Mouse (Mus musculus) ES-E14 (cell line): ENCODE data around the gene Unc5b. TPM values are rescaled to one million over a fixed set of nuclear protein-coding genes. Genes with fewer than 3 reads are reported as not detected.
"Not testable (repeated sequence)": the region's sequence is repeated elsewhere in the genome, so short reads cannot be mapped to it uniquely, and the experiment has no call there.

Source experiments
- DNase-seq: peaks from one replicate; pipeline ENCODE4 v3.0.0-alpha.2; 2013; ENCODE audit warnings: low read depth, low spot score
- H3K27ac ChIP-seq: 2 replicates; pipeline ENCODE4 v1.5.1; 2012; ENCODE audit warnings: low read depth, mild to moderate bottlenecking, low read length, moderate library complexity, mixed read lengths; ENCODE audit not compliant: poor library complexity, insufficient read depth, severe bottlenecking
- H3K36me3 ChIP-seq: 2 replicates; pipeline ENCODE4 v1.6.1; 2012; ENCODE audit warnings: mild to moderate bottlenecking, low read length, moderate library complexity, mixed read lengths; ENCODE audit not compliant: control insufficient read depth, poor library complexity, insufficient read depth, severe bottlenecking
- H3K4me1 ChIP-seq, 2 experiments: fragments of 150-350 bp in 1 of 2; sonication (generic) in 1 of 2; 2 replicates each; pipeline ENCODE4 v1.6.1; 2012; ENCODE audit warnings: low read length in 2 of 2, mild to moderate bottlenecking in 1 of 2, mixed read lengths in 1 of 2; ENCODE audit not compliant: control insufficient read depth in 2 of 2, insufficient read depth in 2 of 2, poor library complexity in 1 of 2
- H3K4me3 ChIP-seq, 2 experiments: fragments of 150-350 bp in 1 of 2; sonication (generic) in 1 of 2; 2 replicates each; pipeline ENCODE4 v1.5.1; 2012; ENCODE audit warnings: low read length in 2 of 2, low read depth in 1 of 2, mild to moderate bottlenecking in 1 of 2, mixed read lengths in 1 of 2; ENCODE audit not compliant: insufficient read depth in 1 of 2, poor library complexity in 1 of 2, severe bottlenecking in 1 of 2
- H3K9ac ChIP-seq: 2 replicates; pipeline ENCODE4 v1.6.1; 2012; ENCODE audit warnings: low read depth, mild to moderate bottlenecking, low read length, mixed read lengths; ENCODE audit not compliant: poor library complexity, insufficient read depth, severe bottlenecking
- H3K9me3 ChIP-seq: fragments of 150-350 bp; sonication (generic); 2 replicates; pipeline ENCODE4 v1.6.1; 2012; ENCODE audit warnings: low read depth, mild to moderate bottlenecking, low read length; ENCODE audit not compliant: control insufficient read depth, insufficient read depth
- CHD2 ChIP-seq: IDR thresholded peaks from 2 replicates; pipeline ENCODE4 v1.6.1; 2014; ENCODE audit warnings: mild to moderate bottlenecking, low read depth, low read length, inconsistent platforms
- HCFC1 ChIP-seq: IDR thresholded peaks from 2 replicates; pipeline ENCODE4 v1.6.1; 2012; ENCODE audit warnings: low read length, inconsistent platforms, borderline replicate concordance; ENCODE audit not compliant: insufficient read depth
- MAFK ChIP-seq: IDR thresholded peaks from 2 replicates; pipeline ENCODE4 v1.6.1; 2014; ENCODE audit warnings: mild to moderate bottlenecking, low read depth, low read length, inconsistent platforms; ENCODE audit not compliant: insufficient read depth
- ZC3H11A ChIP-seq: IDR thresholded peaks from 2 replicates; pipeline ENCODE4 v1.6.1; 2012; ENCODE audit warnings: low read depth, mild to moderate bottlenecking, inconsistent platforms, low read length, borderline replicate concordance
- ZNF384 ChIP-seq: IDR thresholded peaks from 2 replicates; pipeline ENCODE4 v1.6.1; 2012; ENCODE audit warnings: low read depth, low read length, inconsistent platforms
- in situ Hi-C, 2 experiments: fragments of 600-800 bp; cut with MboI; formaldehyde crosslinking; loops; one replicate each; pipeline ENCODE4 v1.15.1; 2025; ENCODE audit warnings: low sequenced_read_pairs in 2 of 2, inconsistent platforms in 1 of 2; ENCODE audit not compliant: unreplicated experiment in 2 of 2
- total RNA-seq: library from RNA; depleted of rRNA; stranded (reverse); fragments of 300-350 nt; gene quantifications from 2 replicates; pipeline ENCODE4 v1.2.3, GENCODE M21; 2012

Unc5b gene
- total RNA-seq, 1 experiment = 82.0 TPM

DNA sequence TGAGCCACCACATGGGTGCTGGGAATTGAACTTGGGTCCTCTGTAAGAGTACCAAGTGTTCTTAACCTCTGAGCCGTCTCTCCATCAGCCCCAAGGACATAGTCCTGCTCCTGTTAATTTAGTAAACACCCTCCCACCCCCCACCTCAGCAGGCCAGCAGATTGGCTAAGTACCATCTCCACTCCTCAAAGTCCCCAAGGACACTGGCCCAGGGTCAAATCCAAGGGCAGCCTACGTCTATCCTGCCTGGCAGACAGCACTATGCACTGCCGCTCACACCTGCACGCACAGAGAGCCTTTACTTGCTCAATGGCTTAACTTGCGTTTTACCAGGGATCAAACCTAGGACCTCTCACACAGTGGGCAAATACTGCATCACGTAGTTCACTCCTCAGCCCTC is 88.4 kb downstream of the Unc5b start:
- H3K36me3 ChIP-seq = no peaks in the 10 kb centered on the region; the same call in 1 of the 2 replicates
- TF ChIP-seq ZC3H11A (no peak), HCFC1 (no peak), CHD2 (no peak), MAFK (no peak), ZNF384 (no peak)
- peaks cover 5 to 12% of the 10 kb centered on the region in 2 experiments; a peak in 3 of 4 replicates for H3K4me1 ChIP-seq
- H3K9me3 ChIP-seq = no peaks in the 10 kb centered on the region
- no peak overlapping the region for H3K4me3 ChIP-seq
- H3K27ac ChIP-seq = no peak overlapping the region
- in situ Hi-C loops = no loop called here
- no peak overlapping the region for H3K9ac ChIP-seq
- no peak for DNase-seq

DNA sequence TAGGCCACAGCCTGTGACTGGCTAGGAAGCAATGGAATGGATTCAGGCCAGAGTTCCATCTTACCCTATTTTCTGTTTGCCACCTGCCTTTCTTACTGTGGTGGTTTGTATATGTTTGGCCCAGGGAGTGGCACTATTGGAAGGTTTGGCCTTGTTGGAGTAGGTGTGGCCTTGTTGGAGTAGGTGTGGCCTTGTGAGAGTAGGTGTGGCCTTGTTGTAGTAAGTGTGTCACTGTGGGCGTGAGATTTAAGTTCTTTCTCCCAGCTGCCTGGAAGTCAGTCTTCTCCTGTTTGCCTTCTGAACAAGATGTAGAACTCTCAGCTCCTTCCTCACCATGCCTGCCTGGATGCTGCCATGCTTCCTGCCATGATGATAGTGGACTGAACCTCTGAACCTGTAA is 89.1 kb downstream of the Unc5b start:
- H3K4me1 ChIP-seq = peaks cover 5 to 10% of the 10 kb centered on the region in 2 experiments; a peak in 3 of 4 replicates
- H3K36me3 ChIP-seq, H3K27ac ChIP-seq, H3K9ac ChIP-seq, in situ Hi-C loops, H3K9me3 ChIP-seq, H3K4me3 ChIP-seq, DNase-seq: not testable (repeated sequence)

DNA sequence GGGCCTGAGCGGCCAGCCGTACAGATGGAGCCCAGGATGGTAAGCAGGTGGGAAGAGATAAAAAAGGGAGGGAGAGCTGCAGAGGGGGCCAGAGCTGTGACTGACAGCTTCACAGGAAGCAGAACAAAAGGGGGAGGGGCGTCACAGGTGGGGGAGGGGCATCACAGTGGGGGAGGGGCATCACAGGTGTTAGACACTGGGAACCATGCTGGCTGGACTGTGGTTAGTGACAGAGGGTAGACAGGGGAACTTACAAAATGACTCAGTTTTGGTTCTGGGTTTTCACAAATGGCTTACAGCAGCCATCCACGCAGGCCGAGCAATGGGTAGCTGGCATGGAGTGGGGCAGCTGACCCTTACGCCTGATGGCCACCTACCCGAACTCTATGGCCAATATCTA is 89.9 kb downstream of the Unc5b start:
- Histone ChIP-seq H3K4me3 (no peak overlapping the region), H3K4me1 (peaks cover 5 to 10% of the 10 kb centered on the region in 2 experiments; a peak in 3 of 4 replicates), H3K9ac (no peak overlapping the region), H3K9me3 (no peaks in the 10 kb centered on the region), H3K27ac (no peak overlapping the region), H3K36me3 (no peaks in the 10 kb centered on the region; the same call in 1 of the 2 replicates)
- in situ Hi-C loops = no loop called here
- DNase-seq = no peak
- TF ChIP-seq CHD2 = no peak
- TF ChIP-seq MAFK = no peak
- TF ChIP-seq HCFC1 = no peak
- no peak for TF ChIP-seq ZNF384
- TF ChIP-seq ZC3H11A = no peak

DNA sequence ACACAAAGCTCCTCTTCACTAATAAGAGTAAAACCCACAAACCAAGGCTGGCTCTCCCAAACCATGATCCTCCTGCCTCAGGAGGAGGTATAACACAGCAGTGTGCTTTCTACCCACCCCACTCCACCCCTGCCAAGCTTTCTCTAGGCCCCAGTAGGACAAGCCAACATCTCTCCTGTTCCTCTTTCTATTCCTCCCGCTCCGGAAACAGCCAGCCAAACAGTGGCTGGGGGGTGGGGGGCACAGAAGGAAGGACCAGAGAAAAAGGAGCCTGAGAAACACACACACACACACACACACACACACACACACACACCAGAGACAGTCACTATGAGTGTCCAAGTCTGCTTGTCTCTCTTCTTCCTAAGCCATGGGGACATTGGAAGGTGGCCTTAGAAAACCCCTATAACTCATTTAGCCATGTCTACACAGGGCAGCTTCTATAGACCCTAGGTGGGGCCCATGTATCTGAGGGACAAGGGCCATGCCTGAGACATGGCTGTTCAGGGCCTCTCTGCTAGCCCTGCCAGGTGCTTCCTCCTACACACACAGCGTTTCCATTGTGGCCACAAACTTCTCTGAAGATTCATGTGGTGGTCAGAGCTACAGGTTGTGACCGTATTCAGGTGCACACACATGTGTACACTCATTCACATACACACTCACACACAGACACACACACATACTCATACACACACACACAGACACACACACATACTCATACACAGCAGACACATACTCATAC is 91.6 kb downstream of the Unc5b start:
- Histone ChIP-seq H3K9ac (no peak overlapping the region), H3K9me3 (no peaks in the 10 kb centered on the region), H3K36me3 (no peaks in the 10 kb centered on the region; the same call in 1 of the 2 replicates), H3K4me1 (peaks cover 5 to 12% of the 10 kb centered on the region in 2 experiments; a peak in 3 of 4 replicates), H3K4me3 (no peak overlapping the region), H3K27ac (no peak overlapping the region)
- DNase-seq = no peak
- TF ChIP-seq CHD2 (no peak), ZNF384 (no peak)
- in situ Hi-C loops = no loop called here
